In genomic region chr3:88483141-88483540, GRCm38 (mm10) we compare ENCODE assay signal across 13 mouse cellular contexts. TPM values are rescaled to one million over a fixed set of nuclear protein-coding genes. Genes with fewer than 3 reads are reported as not detected.
A peak's percentile ranks its signal among the peaks of the same experiment; 100 is the strongest.
DNase-seq lines count a peak whose midpoint lies in the region; ATAC-seq and TF ChIP-seq lines count a peak whose summit lies in the region.
"Had no signal": no experiment of that assay in that cellular context is flagged by ENCODE, and none has a peak within 500 bp of the region (broad histone marks: within the 10 kb centered on the region; RNA-seq: fewer than 3 reads in every experiment).

No protein-coding gene starts in this region.

- 78% methylated on average over 8 of the region's 8 CpGs for WGBS in forebrain, embryonic 13.5 days
- 76% methylated on average over 8 of the region's 8 CpGs for WGBS in forebrain, embryonic 10.5 days
- 76% methylated on average over 8 of the region's 8 CpGs for WGBS in intestine, embryonic 14.5 days
- 65% methylated on average over 8 of the region's 8 CpGs for WGBS in intestine, postnatal 0 days
- WGBS in midbrain, embryonic 14.5 days: 79% methylated on average over 8 of the region's 8 CpGs
- WGBS in midbrain, postnatal 0 days: 70% methylated on average over 8 of the region's 8 CpGs

- H3K9me3 ChIP-seq in forebrain, embryonic 13.5 days (replicated peaks): no peaks in the 10 kb centered on the region
- H3K9me3 ChIP-seq in forebrain, embryonic 10.5 days: no peaks in the 10 kb centered on the region
- H3K9me3 ChIP-seq in intestine, embryonic 14.5 days (ENCODE audit: control insufficient read depth, low read length): no peaks in the 10 kb centered on the region
- H3K9me3 ChIP-seq in intestine, postnatal 0 days (ENCODE audit: control insufficient read depth): no peaks in the 10 kb centered on the region
- H3K9me3 ChIP-seq in midbrain, embryonic 14.5 days (ENCODE audit: control insufficient read depth, low read length): no peaks in the 10 kb centered on the region
- no peaks in the 10 kb centered on the region for H3K9me3 ChIP-seq in midbrain, postnatal 0 days (ENCODE audit: low read length)
- H3K9me3 ChIP-seq: embryonic facial prominence, embryonic 15.5 days; heart, embryonic 12.5 days; kidney, embryonic 15.5 days; liver, embryonic 15.5 days had no signal

- H3K4me3 ChIP-seq in forebrain, embryonic 13.5 days: no peak overlapping the region
- H3K4me3 ChIP-seq in forebrain, embryonic 10.5 days: no peak overlapping the region
- H3K4me3 ChIP-seq in intestine, embryonic 14.5 days (ENCODE audit: low read depth, low read length): no peak overlapping the region
- no peak overlapping the region for H3K4me3 ChIP-seq in intestine, postnatal 0 days (ENCODE audit: low read depth, low read length)
- H3K4me3 ChIP-seq in midbrain, embryonic 14.5 days (replicated peaks; ENCODE audit: low read depth, low read length): no peak overlapping the region
- no peak overlapping the region for H3K4me3 ChIP-seq in midbrain, postnatal 0 days (ENCODE audit: low read depth, low read length)
- H3K4me3 ChIP-seq: embryonic facial prominence, embryonic 15.5 days; heart, embryonic 12.5 days; kidney, embryonic 15.5 days; layer of hippocampus, adult 2 months; liver, embryonic 15.5 days had no signal

- peaks cover 56% of the 10 kb centered on the region for H3K27me3 ChIP-seq in forebrain, embryonic 13.5 days
- H3K27me3 ChIP-seq in forebrain, embryonic 10.5 days (ENCODE audit: poor library complexity, severe bottlenecking): peaks cover 75% of the 10 kb centered on the region
- peaks cover 25% of the 10 kb centered on the region for H3K27me3 ChIP-seq in intestine, embryonic 14.5 days (replicated peaks; ENCODE audit: control insufficient read depth, insufficient read depth, low read length)
- peaks cover 6% of the 10 kb centered on the region; the same call in 1 of the 2 replicates for H3K27me3 ChIP-seq in intestine, postnatal 0 days (replicated peaks; ENCODE audit: control insufficient read depth, insufficient read depth, low read length)
- H3K27me3 ChIP-seq in midbrain, embryonic 14.5 days (ENCODE audit: control insufficient read depth, insufficient read depth, low read length): peaks cover 38% of the 10 kb centered on the region
- H3K27me3 ChIP-seq in midbrain, postnatal 0 days (ENCODE audit: insufficient read depth, low read length): peaks cover 20% of the 10 kb centered on the region
- H3K27me3 ChIP-seq: embryonic facial prominence, embryonic 15.5 days had no signal

- peak; percentile 23 for ATAC-seq in forebrain, embryonic 13.5 days
- peak; percentile 14; the same call in 1 of the 2 replicates for ATAC-seq in intestine, embryonic 14.5 days (replicated peaks; ENCODE audit: low FRiP score, low TSS enrichment, low read depth)
- no peak for ATAC-seq in intestine, postnatal 0 days
- ATAC-seq in midbrain, embryonic 14.5 days (ENCODE audit: low FRiP score, low TSS enrichment): peak; percentile 43; the same call in 1 of the 2 replicates
- ATAC-seq in midbrain, postnatal 0 days (ENCODE audit: low FRiP score): no peak

- DNase-seq in forebrain, embryonic 10.5 days (ENCODE audit: extremely low spot score, low spot score): no peak
- DNase-seq in intestine, embryonic 14.5 days (ENCODE audit: low spot score): no peak
- no peak for DNase-seq in midbrain, embryonic 14.5 days
- DNase-seq in midbrain, postnatal 0 days (ENCODE audit: low spot score): no peak
- DNase-seq in right cerebral cortex, postnatal 10 days (ENCODE audit: low spot score in 2 of 2): no peak
- DNase-seq in adrenal gland, postnatal 10 days: no peak

- peaks cover 16% of the 10 kb centered on the region for H3K4me1 ChIP-seq in forebrain, embryonic 13.5 days
- H3K4me1 ChIP-seq in forebrain, embryonic 10.5 days: peaks cover 32% of the 10 kb centered on the region
- no peaks in the 10 kb centered on the region for H3K4me1 ChIP-seq in intestine, embryonic 14.5 days (replicated peaks; ENCODE audit: control insufficient read depth, insufficient read depth, low read length)
- no peaks in the 10 kb centered on the region for H3K4me1 ChIP-seq in intestine, postnatal 0 days (replicated peaks; ENCODE audit: control insufficient read depth, insufficient read depth, low read length)
- no peaks in the 10 kb centered on the region; the same call in 1 of the 2 replicates for H3K4me1 ChIP-seq in midbrain, embryonic 14.5 days (ENCODE audit: control insufficient read depth, insufficient read depth, low read length)
- H3K4me1 ChIP-seq in midbrain, postnatal 0 days (ENCODE audit: insufficient read depth, low read length): no peaks in the 10 kb centered on the region

- no peak overlapping the region for H3K27ac ChIP-seq in forebrain, embryonic 13.5 days
- H3K27ac ChIP-seq in forebrain, embryonic 10.5 days: no peak overlapping the region
- no peak overlapping the region for H3K27ac ChIP-seq in intestine, embryonic 14.5 days (ENCODE audit: low read depth)
- no peak overlapping the region for H3K27ac ChIP-seq in intestine, postnatal 0 days (ENCODE audit: low read depth, low read length)
- no peak overlapping the region for H3K27ac ChIP-seq in midbrain, embryonic 14.5 days (replicated peaks; ENCODE audit: low read depth, low read length)
- no peak overlapping the region for H3K27ac ChIP-seq in midbrain, postnatal 0 days (ENCODE audit: low read depth, low read length)
- H3K27ac ChIP-seq: embryonic facial prominence, embryonic 15.5 days; kidney, embryonic 15.5 days; layer of hippocampus, adult 2 months; liver, embryonic 15.5 days had no signal

- peaks cover 3% of the 10 kb centered on the region; the same call in 1 of the 2 replicates for H3K36me3 ChIP-seq in forebrain, embryonic 13.5 days (ENCODE audit: poor library complexity, severe bottlenecking)
- no peaks in the 10 kb centered on the region for H3K36me3 ChIP-seq in forebrain, embryonic 10.5 days (replicated peaks)
- H3K36me3 ChIP-seq in intestine, embryonic 14.5 days (ENCODE audit: control insufficient read depth, insufficient read depth, low read length): peaks cover 19% of the 10 kb centered on the region
- peaks cover 54% of the 10 kb centered on the region for H3K36me3 ChIP-seq in intestine, postnatal 0 days (ENCODE audit: control insufficient read depth, insufficient read depth)
- H3K36me3 ChIP-seq in midbrain, embryonic 14.5 days (ENCODE audit: control insufficient read depth, insufficient read depth, low read length): 0 out of 2 replicates have a peak, but pooled peaks cover 9% of the 10 kb centered on the region
- H3K36me3 ChIP-seq in midbrain, postnatal 0 days (ENCODE audit: insufficient read depth, low read length): peaks cover 51% of the 10 kb centered on the region

- no peak overlapping the region for H3K4me2 ChIP-seq in forebrain, embryonic 13.5 days
- no peak overlapping the region for H3K4me2 ChIP-seq in intestine, embryonic 14.5 days (ENCODE audit: low read length)
- no peak overlapping the region for H3K4me2 ChIP-seq in intestine, postnatal 0 days (replicated peaks; ENCODE audit: low read depth)
- no peak overlapping the region for H3K4me2 ChIP-seq in midbrain, embryonic 14.5 days (ENCODE audit: low read length)
- H3K4me2 ChIP-seq in midbrain, postnatal 0 days (ENCODE audit: low read depth, low read length, poor library complexity, severe bottlenecking): no peak overlapping the region
- H3K4me2 ChIP-seq: embryonic facial prominence, embryonic 15.5 days; heart, embryonic 12.5 days; kidney, embryonic 15.5 days; liver, embryonic 15.5 days had no signal

- no peak for TF ChIP-seq CTCF in intestine, postnatal 0 days (IDR thresholded peaks at IDR 0.05; ENCODE audit: low read depth)
- no peak for TF ChIP-seq CTCF in midbrain, postnatal 0 days (IDR thresholded peaks at IDR 0.05)

- H3K9ac ChIP-seq in forebrain, embryonic 13.5 days: no peak overlapping the region
- no peak overlapping the region for H3K9ac ChIP-seq in intestine, embryonic 14.5 days (ENCODE audit: low read length)
- no peak overlapping the region for H3K9ac ChIP-seq in intestine, postnatal 0 days (ENCODE audit: low read depth, low read length)
- no peak overlapping the region for H3K9ac ChIP-seq in midbrain, embryonic 14.5 days (replicated peaks; ENCODE audit: low read length)
- no peak overlapping the region for H3K9ac ChIP-seq in midbrain, postnatal 0 days (replicated peaks; ENCODE audit: low read length, poor library complexity, severe bottlenecking)
- H3K9ac ChIP-seq: embryonic facial prominence, embryonic 15.5 days; heart, embryonic 12.5 days; kidney, embryonic 15.5 days; liver, embryonic 15.5 days had no signal

RNA-seq across cellular contexts. Expression of gene Sema4a, which starts 22.2 kb away (rescaled TPM):
- polyA plus RNA-seq in forebrain, embryonic 13.5 days (2015; fragmentation: Nextera tagmentation; extraction: Ambion mirVana): 13.7 and 16.7 TPM in 2 replicates
- polyA plus RNA-seq in forebrain, embryonic 10.5 days (2016; fragmentation: Nextera tagmentation; extraction: Ambion mirVana): 5.9 and 6.7 TPM in 2 replicates
- polyA plus RNA-seq in intestine, embryonic 14.5 days (2014; fragmentation: Nextera tagmentation; extraction: Ambion mirVana): 11.1 and 13.3 TPM in 2 replicates
- polyA plus RNA-seq in intestine, postnatal 0 days (2015; fragmentation: Nextera tagmentation; extraction: Ambion mirVana): 93.1 and 101 TPM in 2 replicates
- polyA plus RNA-seq in midbrain, embryonic 14.5 days (2014; fragmentation: Nextera tagmentation; extraction: Ambion mirVana): 28.8 and 32.1 TPM in 2 replicates
- total RNA-seq in midbrain, postnatal 0 days (2014; rRNA removed): 52.6 and 62.0 TPM in 2 replicates
- 42.1 and 44.2 TPM in 2 replicates for polyA plus RNA-seq in midbrain, postnatal 0 days (2015; fragmentation: Nextera tagmentation; extraction: Ambion mirVana)
- 10 to 100 TPM; 13.4 to 15.5 TPM for total RNA-seq in adrenal gland, postnatal 10 days (2021)

RNA-seq across cellular contexts. Expression of gene Lmna, which starts 26.6 kb away (rescaled TPM):
- 12.1 and 15.5 TPM in 2 replicates for polyA plus RNA-seq in forebrain, embryonic 13.5 days (2015; fragmentation: Nextera tagmentation; extraction: Ambion mirVana)
- 11.6 and 11.8 TPM in 2 replicates for polyA plus RNA-seq in forebrain, embryonic 10.5 days (2016; fragmentation: Nextera tagmentation; extraction: Ambion mirVana)
- 86.0 and 96.0 TPM in 2 replicates for polyA plus RNA-seq in intestine, embryonic 14.5 days (2014; fragmentation: Nextera tagmentation; extraction: Ambion mirVana)
- polyA plus RNA-seq in intestine, postnatal 0 days (2015; fragmentation: Nextera tagmentation; extraction: Ambion mirVana): 92.5 and 96.5 TPM in 2 replicates
- polyA plus RNA-seq in midbrain, embryonic 14.5 days (2014; fragmentation: Nextera tagmentation; extraction: Ambion mirVana): 31.0 and 34.3 TPM in 2 replicates
- 57.6 and 75.0 TPM in 2 replicates for total RNA-seq in midbrain, postnatal 0 days (2014; rRNA removed)
- polyA plus RNA-seq in midbrain, postnatal 0 days (2015; fragmentation: Nextera tagmentation; extraction: Ambion mirVana): 74.1 and 77.2 TPM in 2 replicates
- total RNA-seq in adrenal gland, postnatal 10 days (2021): 100 to 1,000 TPM; 102 to 104 TPM

RNA-seq across cellular contexts. Expression of gene Mex3a, which starts 49.1 kb away (rescaled TPM):
- 51.5 and 52.6 TPM in 2 replicates for polyA plus RNA-seq in forebrain, embryonic 13.5 days (2015; fragmentation: Nextera tagmentation; extraction: Ambion mirVana)
- polyA plus RNA-seq in forebrain, embryonic 10.5 days (2016; fragmentation: Nextera tagmentation; extraction: Ambion mirVana): 27.4 and 28.6 TPM in 2 replicates
- 19.8 and 23.8 TPM in 2 replicates for polyA plus RNA-seq in intestine, embryonic 14.5 days (2014; fragmentation: Nextera tagmentation; extraction: Ambion mirVana)
- polyA plus RNA-seq in intestine, postnatal 0 days (2015; fragmentation: Nextera tagmentation; extraction: Ambion mirVana): 2.8 TPM in 2 replicates
- polyA plus RNA-seq in midbrain, embryonic 14.5 days (2014; fragmentation: Nextera tagmentation; extraction: Ambion mirVana): 50.8 and 51.8 TPM in 2 replicates
- total RNA-seq in midbrain, postnatal 0 days (2014; rRNA removed): 56.9 and 58.2 TPM in 2 replicates
- polyA plus RNA-seq in midbrain, postnatal 0 days (2015; fragmentation: Nextera tagmentation; extraction: Ambion mirVana): 15.4 and 16.1 TPM in 2 replicates
- 1 to 10 TPM; 5.5 to 5.6 TPM for total RNA-seq in adrenal gland, postnatal 10 days (2021)

RNA-seq across cellular contexts. Expression of gene Slc25a44, which starts 58.2 kb away (rescaled TPM):
- polyA plus RNA-seq in forebrain, embryonic 13.5 days (2015; fragmentation: Nextera tagmentation; extraction: Ambion mirVana): 23.0 and 26.2 TPM in 2 replicates
- 17.9 and 20.0 TPM in 2 replicates for polyA plus RNA-seq in forebrain, embryonic 10.5 days (2016; fragmentation: Nextera tagmentation; extraction: Ambion mirVana)
- 19.7 and 20.1 TPM in 2 replicates for polyA plus RNA-seq in intestine, embryonic 14.5 days (2014; fragmentation: Nextera tagmentation; extraction: Ambion mirVana)
- 30.4 and 31.7 TPM in 2 replicates for polyA plus RNA-seq in intestine, postnatal 0 days (2015; fragmentation: Nextera tagmentation; extraction: Ambion mirVana)
- 34.1 and 38.0 TPM in 2 replicates for polyA plus RNA-seq in midbrain, embryonic 14.5 days (2014; fragmentation: Nextera tagmentation; extraction: Ambion mirVana)
- 62.5 and 63.8 TPM in 2 replicates for total RNA-seq in midbrain, postnatal 0 days (2014; rRNA removed)
- 35.9 and 38.7 TPM in 2 replicates for polyA plus RNA-seq in midbrain, postnatal 0 days (2015; fragmentation: Nextera tagmentation; extraction: Ambion mirVana)
- total RNA-seq in adrenal gland, postnatal 10 days (2021): 10 to 100 TPM; 37.8 to 47.6 TPM

Comparison
In these comparisons a context has a peak if more than half of its experiments do, and no peak if none do; other contexts are left out.
1. ATAC-seq: peak in forebrain, embryonic 13.5 days (single experiment), intestine, embryonic 14.5 days (single experiment) and midbrain, embryonic 14.5 days (single experiment); none in intestine, postnatal 0 days (single experiment) and midbrain, postnatal 0 days (single experiment).